Mouse (Mus musculus): Measurements from ENCODE around the gene Gpr25. TPM values are rescaled to one million over a fixed set of nuclear protein-coding genes. Genes with fewer than 3 reads are reported as not detected.

Gpr25 gene
- polyA plus RNA-seq, 1 experiment from 2014 or later: not detected

GRCm38 (mm10) chr1:136212803-136213202 lies 47.9 kb downstream of the Gpr25 start, which contains the start of gene Mroh3:
TSS of gene Mroh3 (minus strand) at chr1:136212828.
- no peaks in the 10 kb centered on the region for H3K27me3 ChIP-seq
- H3K4me1 ChIP-seq: no peaks in the 10 kb centered on the region
- peak; percentile 76 for ATAC-seq
- WGBS: 43% methylated on average over 3 of the region's 3 CpGs
- no peak within 1 kb of the TSS for H3K27ac ChIP-seq
- H3K4me3 ChIP-seq: no peak within 1 kb of the TSS
- peaks cover 46% of the 10 kb centered on the region for H3K36me3 ChIP-seq (ENCODE audit: poor library complexity, severe bottlenecking)
- H3K4me2 ChIP-seq: no peak within 1 kb of the TSS
- no peak within 1 kb of the TSS for H3K9ac ChIP-seq
- H3K9me3 ChIP-seq (replicated peaks): no peaks in the 10 kb centered on the region

Other genes with a start within 250 kb of the Gpr25 start
- gene Ascl5, start 210.1 kb downstream of the Gpr25 start, polyA plus RNA-seq (2015; fragmentation: Nextera tagmentation; extraction: Ambion mirVana): not detected in 2 replicates
- 0.31 TPM in 1 of 2 replicates, not detected in the other for gene Cacna1s, start 208.1 kb downstream of the Gpr25 start, polyA plus RNA-seq (2015; fragmentation: Nextera tagmentation; extraction: Ambion mirVana)
- 43.4 and 45.5 TPM in 2 replicates for gene Kif21b, start 129.5 kb downstream of the Gpr25 start, polyA plus RNA-seq (2015; fragmentation: Nextera tagmentation; extraction: Ambion mirVana)
- 0.20 TPM in 1 of 2 replicates, not detected in the other for gene Mroh3, start 48.0 kb downstream of the Gpr25 start, polyA plus RNA-seq (2015; fragmentation: Nextera tagmentation; extraction: Ambion mirVana)
- gene Inava, start 26.6 kb downstream of the Gpr25 start, polyA plus RNA-seq (2015; fragmentation: Nextera tagmentation; extraction: Ambion mirVana): 8.3 and 10.0 TPM in 2 replicates
- 22.1 and 23.3 TPM in 2 replicates for gene Camsap2, start 85.2 kb upstream of the Gpr25 start, polyA plus RNA-seq (2015; fragmentation: Nextera tagmentation; extraction: Ambion mirVana)
- 18.2 and 20.7 TPM in 2 replicates for gene Ddx59, start 154.4 kb upstream of the Gpr25 start, polyA plus RNA-seq (2015; fragmentation: Nextera tagmentation; extraction: Ambion mirVana)
- 5.6 and 6.0 TPM in 2 replicates for gene Kif14, start 205.5 kb upstream of the Gpr25 start, polyA plus RNA-seq (2015; fragmentation: Nextera tagmentation; extraction: Ambion mirVana)